Comparison of ENCODE assay signal across 10 mouse cellular contexts in the genomic region with DNA sequence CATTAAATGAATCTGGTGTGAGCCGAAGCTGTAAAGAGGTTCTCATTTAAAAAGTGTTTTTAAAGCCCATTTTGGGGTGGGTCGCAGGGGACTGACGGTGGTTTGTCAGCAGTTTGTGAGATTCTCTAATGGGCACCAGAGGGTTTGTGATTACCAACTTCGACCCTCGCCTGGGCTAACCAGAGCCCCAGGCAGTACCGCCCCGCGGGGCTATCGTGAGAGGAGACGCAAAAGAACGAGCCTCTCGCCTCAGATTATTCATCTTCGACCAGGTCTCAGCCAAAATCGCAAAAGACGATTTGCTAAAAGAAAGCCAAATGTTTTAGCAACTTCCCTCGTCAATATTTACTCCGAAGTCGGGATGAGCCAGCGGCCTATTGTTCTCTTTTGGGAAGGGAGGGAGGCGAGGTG. TPM values are rescaled to one million over a fixed set of nuclear protein-coding genes. Genes with fewer than 3 reads are reported as not detected.
DNase-seq lines count a peak whose midpoint lies in the region; ATAC-seq and TF ChIP-seq lines count a peak whose summit lies in the region.
"Had no signal": no experiment of that assay in that cellular context is flagged by ENCODE, and none has a peak within 500 bp of the region (broad histone marks: within the 10 kb centered on the region; RNA-seq: fewer than 3 reads in every experiment).

No protein-coding gene starts in this region.

- peak overlapping the region; percentile 96 for H3K27ac ChIP-seq in hindbrain, embryonic 14.5 days
- H3K27ac ChIP-seq in midbrain, postnatal 0 days (ENCODE audit: low read depth, low read length), result peak overlapping the region; percentile 83
- H3K27ac ChIP-seq: liver, embryonic 14.5 days had no signal

- peaks cover 53% of the 10 kb centered on the region for H3K27me3 ChIP-seq in hindbrain, embryonic 14.5 days (ENCODE audit: control insufficient read depth, insufficient read depth, low read length)
- H3K27me3 ChIP-seq in midbrain, postnatal 0 days (ENCODE audit: insufficient read depth, low read length), result peaks cover 21% of the 10 kb centered on the region

- TF ChIP-seq POLR2A in brain, embryonic 14.5 days (IDR thresholded peaks at IDR 0.05; ENCODE audit: borderline replicate concordance, extremely low read depth, insufficient read depth, insufficient read length, poor library complexity, severe bottlenecking), result no peak

- peak; percentile 65 for DNase-seq in brain, embryonic 14.5 days (ENCODE audit: low read depth)
- DNase-seq in embryo, embryonic 9.5 days (ENCODE audit: extremely low spot score), result peak; percentile 50
- no peak for DNase-seq in hindbrain, embryonic 14.5 days (ENCODE audit: low spot score)
- DNase-seq in midbrain, postnatal 0 days (ENCODE audit: low spot score), result no peak
- DNase-seq in urinary bladder, adult 2 months (ENCODE audit: low spot score), result no peak
- no peak for DNase-seq in adrenal gland, postnatal 36 days
- DNase-seq in spleen, postnatal 4 days (ENCODE audit: low spot score in 2 of 2), result no peak
- DNase-seq: kidney, adult 9 months had no signal

- H3K36me3 ChIP-seq in hindbrain, embryonic 14.5 days (replicated peaks; ENCODE audit: control insufficient read depth, insufficient read depth), result no peaks in the 10 kb centered on the region; the same call in 1 of the 2 replicates
- no peaks in the 10 kb centered on the region for H3K36me3 ChIP-seq in midbrain, postnatal 0 days (ENCODE audit: insufficient read depth, low read length)

- H3K4me1 ChIP-seq in hindbrain, embryonic 14.5 days (replicated peaks; ENCODE audit: control insufficient read depth, insufficient read depth, low read length), result peaks cover 6% of the 10 kb centered on the region; the same call in 1 of the 2 replicates
- H3K4me1 ChIP-seq in midbrain, postnatal 0 days (ENCODE audit: insufficient read depth, low read length), result no peaks in the 10 kb centered on the region

- peak overlapping the region; percentile 55 for H3K4me2 ChIP-seq in hindbrain, embryonic 14.5 days (replicated peaks)
- H3K4me2 ChIP-seq in midbrain, postnatal 0 days (ENCODE audit: low read depth, low read length, poor library complexity, severe bottlenecking), result 0 out of 2 replicates have a peak overlapping the region, but pooled peaks have one; percentile 15

- WGBS in hindbrain, embryonic 14.5 days, result 2% methylated on average over 20 of the region's 20 CpGs
- WGBS in midbrain, postnatal 0 days, result under 1% methylated on average over 20 of the region's 20 CpGs

- TF ChIP-seq CTCF in brain, embryonic 14.5 days (IDR thresholded peaks at IDR 0.05; ENCODE audit: borderline replicate concordance, extremely low read depth, insufficient read depth, insufficient read length), result no peak
- TF ChIP-seq CTCF in midbrain, postnatal 0 days (IDR thresholded peaks at IDR 0.05), result no peak

- ATAC-seq in hindbrain, embryonic 14.5 days (ENCODE audit: low FRiP score), result no peak
- no peak for ATAC-seq in midbrain, postnatal 0 days (ENCODE audit: low FRiP score)

- no peaks in the 10 kb centered on the region for H3K9me3 ChIP-seq in hindbrain, embryonic 14.5 days (ENCODE audit: control insufficient read depth, low read length)
- H3K9me3 ChIP-seq in midbrain, postnatal 0 days (ENCODE audit: low read length), result no peaks in the 10 kb centered on the region

- H3K9ac ChIP-seq in hindbrain, embryonic 14.5 days, result peak overlapping the region; percentile 85
- H3K9ac ChIP-seq in midbrain, postnatal 0 days (replicated peaks; ENCODE audit: low read length, poor library complexity, severe bottlenecking), result peak overlapping the region; percentile 63
- H3K9ac ChIP-seq: liver, embryonic 14.5 days had no signal

- peak overlapping the region; percentile 51 for H3K4me3 ChIP-seq in hindbrain, embryonic 14.5 days (replicated peaks; ENCODE audit: low read length)
- peak overlapping the region; percentile 47 for H3K4me3 ChIP-seq in midbrain, postnatal 0 days (ENCODE audit: low read depth, low read length)

RNA-seq across cellular contexts. Expression of a gene that starts 2.0 kb away (rescaled TPM):
- 51.8 and 66.8 TPM in 2 replicates for polyA plus RNA-seq in brain, embryonic 14.5 days (2012; rRNA removed)
- polyA plus RNA-seq in hindbrain, embryonic 14.5 days (2014; fragmentation: Nextera tagmentation; extraction: Ambion mirVana), result 10.6 and 11.4 TPM in 2 replicates
- 69.2 and 106 TPM in 2 replicates for total RNA-seq in midbrain, postnatal 0 days (2014; rRNA removed)
- 6.9 and 13.9 TPM in 2 replicates for polyA plus RNA-seq in midbrain, postnatal 0 days (2015; fragmentation: Nextera tagmentation; extraction: Ambion mirVana)
- 0.07 TPM in 1 of 2 replicates, not detected in the other for polyA plus RNA-seq in urinary bladder, adult 2 months (2012; rRNA removed)
- total RNA-seq in adrenal gland, postnatal 36 days (2021), result under 1 TPM in 1 of 2 experiments, not detected in 1; 0.13 TPM
- total RNA-seq: gastrocnemius, adult 8-10 months had no signal

RNA-seq across cellular contexts. Expression of a gene that starts 11.8 kb away (rescaled TPM):
- 10.4 and 18.6 TPM in 2 replicates for polyA plus RNA-seq in brain, embryonic 14.5 days (2012; rRNA removed)
- 11.6 and 14.0 TPM in 2 replicates for polyA plus RNA-seq in hindbrain, embryonic 14.5 days (2014; fragmentation: Nextera tagmentation; extraction: Ambion mirVana)
- total RNA-seq in midbrain, postnatal 0 days (2014; rRNA removed), result 10.7 and 24.8 TPM in 2 replicates
- polyA plus RNA-seq in midbrain, postnatal 0 days (2015; fragmentation: Nextera tagmentation; extraction: Ambion mirVana), result 4.4 and 8.8 TPM in 2 replicates
- polyA plus RNA-seq in urinary bladder, adult 2 months (2012; rRNA removed), result not detected in 2 replicates
- not detected for total RNA-seq in adrenal gland, postnatal 36 days (2021)
- total RNA-seq: gastrocnemius, adult 8-10 months had no signal
- polyA plus RNA-seq: liver, embryonic 14.5 days had no signal

RNA-seq across cellular contexts. Expression of a gene that starts 13.1 kb away (rescaled TPM):
- polyA plus RNA-seq in brain, embryonic 14.5 days (2012; rRNA removed), result 0.16 and 0.25 TPM in 2 replicates
- 0.31 and 0.95 TPM in 2 replicates for polyA plus RNA-seq in hindbrain, embryonic 14.5 days (2014; fragmentation: Nextera tagmentation; extraction: Ambion mirVana)
- total RNA-seq in midbrain, postnatal 0 days (2014; rRNA removed), result 0.19 and 0.38 TPM in 2 replicates
- polyA plus RNA-seq in midbrain, postnatal 0 days (2015; fragmentation: Nextera tagmentation; extraction: Ambion mirVana), result 0.21 and 0.32 TPM in 2 replicates
- not detected in 2 replicates for polyA plus RNA-seq in urinary bladder, adult 2 months (2012; rRNA removed)
- total RNA-seq in adrenal gland, postnatal 36 days (2021), result not detected
- total RNA-seq: gastrocnemius, adult 8-10 months had no signal
- polyA plus RNA-seq: liver, embryonic 14.5 days had no signal

RNA-seq across cellular contexts. Expression of a gene that starts 26.4 kb away (rescaled TPM):
- polyA plus RNA-seq in brain, embryonic 14.5 days (2012; rRNA removed), result 0.16 and 0.52 TPM in 2 replicates
- polyA plus RNA-seq in hindbrain, embryonic 14.5 days (2014; fragmentation: Nextera tagmentation; extraction: Ambion mirVana), result 0.50 and 1.2 TPM in 2 replicates
- total RNA-seq in midbrain, postnatal 0 days (2014; rRNA removed), result 1.9 TPM in 1 of 2 replicates, not detected in the other
- polyA plus RNA-seq in midbrain, postnatal 0 days (2015; fragmentation: Nextera tagmentation; extraction: Ambion mirVana), result 0.07 TPM in 1 of 2 replicates, not detected in the other
- not detected in 2 replicates for polyA plus RNA-seq in urinary bladder, adult 2 months (2012; rRNA removed)
- total RNA-seq in adrenal gland, postnatal 36 days (2021), result not detected
- total RNA-seq: gastrocnemius, adult 8-10 months had no signal
- polyA plus RNA-seq: liver, embryonic 14.5 days had no signal

RNA-seq across cellular contexts. Expression of a gene that starts 56.9 kb away (rescaled TPM):
- polyA plus RNA-seq in brain, embryonic 14.5 days (2012; rRNA removed), result 22.4 and 22.7 TPM in 2 replicates
- polyA plus RNA-seq in hindbrain, embryonic 14.5 days (2014; fragmentation: Nextera tagmentation; extraction: Ambion mirVana), result 27.2 and 34.6 TPM in 2 replicates
- 9.2 and 16.7 TPM in 2 replicates for total RNA-seq in midbrain, postnatal 0 days (2014; rRNA removed)
- polyA plus RNA-seq in midbrain, postnatal 0 days (2015; fragmentation: Nextera tagmentation; extraction: Ambion mirVana), result 22.1 and 27.2 TPM in 2 replicates
- 27.3 and 28.3 TPM in 2 replicates for polyA plus RNA-seq in urinary bladder, adult 2 months (2012; rRNA removed)
- total RNA-seq in adrenal gland, postnatal 36 days (2021), result 100 to 1,000 TPM; 128 to 156 TPM

Comparison
In these comparisons a context has a peak if more than half of its experiments do, and no peak if none do; other contexts are left out.
1. DNase-seq: peak in brain, embryonic 14.5 days (single experiment) and embryo, embryonic 9.5 days (single experiment); none in hindbrain, embryonic 14.5 days (single experiment), midbrain, postnatal 0 days (single experiment), urinary bladder, adult 2 months (single experiment), adrenal gland, postnatal 36 days (0 of 2) and spleen, postnatal 4 days (0 of 2).